Mouse (Mus musculus): ENCODE measurements around the gene Il13.

DNA sequence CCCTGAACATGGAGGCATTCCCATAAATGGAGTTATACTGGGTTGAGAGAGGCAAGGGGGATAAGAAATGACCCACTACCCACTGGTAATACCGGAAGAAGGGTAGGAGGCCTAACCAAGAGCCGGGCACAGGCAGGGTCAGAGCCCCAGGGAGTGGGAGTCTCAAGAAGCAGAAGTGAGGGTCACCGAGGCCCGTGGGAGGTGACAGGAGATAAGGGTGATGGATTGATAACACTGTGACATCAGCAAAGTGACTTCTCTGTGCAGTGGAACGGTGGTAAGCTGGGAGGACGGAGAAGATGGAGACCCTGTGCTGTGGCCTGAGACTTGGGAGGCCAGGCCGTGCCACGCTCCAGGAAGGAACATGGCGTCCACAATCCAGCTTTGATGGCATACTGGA lies 10.9 kb downstream of the Il13 start:
- TF ChIP-seq CTCF (conservative IDR thresholded peaks at IDR 0.05; ENCODE audit: low read length) = no peak
- TF ChIP-seq NANOG (IDR thresholded peaks at IDR 0.05; ENCODE audit: borderline replicate concordance, low read length) = no peak

Measured in E14TG2a.4 (cell line).